Mouse (Mus musculus): ENCODE measurements around the gene Psmb2. TPM values are rescaled to one million over a fixed set of nuclear protein-coding genes. Genes with fewer than 3 reads are reported as not detected.

The Psmb2 gene
- 327 TPM for polyA plus RNA-seq (2017; shearing (Covaris generic))

GRCm38 (mm10) chr4:126677054-126678003 is at the start of gene Psmb2:
Gene Psmb2 (plus strand): TSS chr4:126677630.

GRCm38 (mm10) chr4:126736001-126736414 is 58.6 kb downstream of the Psmb2 start, which contains the start of gene Tfap2e:
Gene Tfap2e (minus strand): TSS chr4:126736240.

GRCm38 (mm10) chr4:126753268-126754230 is 76.1 kb downstream of the Psmb2 start, which contains the start of the genes Ncdn and AU040320:
Gene Ncdn (minus strand): TSS chr4:126753438.
Gene AU040320 (plus strand): TSS chr4:126753544.

Other genes with a start within 250 kb of the Psmb2 start
- gene Ago3, start 248.1 kb upstream of the Psmb2 start, polyA plus RNA-seq (2017; shearing (Covaris generic)): 31.8 TPM
- 4.5 TPM for gene Ago1, start 209.0 kb upstream of the Psmb2 start, polyA plus RNA-seq (2017; shearing (Covaris generic))
- 0.06 TPM for gene Ago4, start 144.2 kb upstream of the Psmb2 start, polyA plus RNA-seq (2017; shearing (Covaris generic))
- gene Clspn, start 120.7 kb upstream of the Psmb2 start, polyA plus RNA-seq (2017; shearing (Covaris generic)): 4.4 TPM
- gene 5730409E04Rik, start 67.8 kb upstream of the Psmb2 start, polyA plus RNA-seq (2017; shearing (Covaris generic)): 1.0 TPM
- gene Tfap2e, start 58.6 kb downstream of the Psmb2 start, polyA plus RNA-seq (2017; shearing (Covaris generic)): not detected
- 64.1 TPM for gene Ncdn, start 75.8 kb downstream of the Psmb2 start, polyA plus RNA-seq (2017; shearing (Covaris generic))
- gene AU040320, start 75.9 kb downstream of the Psmb2 start, polyA plus RNA-seq (2017; shearing (Covaris generic)): 64.6 TPM